Mouse (Mus musculus) heart, adult 2 months (tissue): ENCODE data around the gene Ctnna3. TPM values are rescaled to one million over a fixed set of nuclear protein-coding genes. Genes with fewer than 3 reads are reported as not detected.

Experiments used
- DNase-seq, 2 experiments: peaks; one replicate each; pipeline ENCODE4 v3.0.0; 2021
- H3K27ac ChIP-seq: fragments of 200-600 bp; 2 replicates; pipeline ENCODE4 v1.8.1; 2022
- H3K27me3 ChIP-seq: fragments of 200-500 bp; 2 replicates; pipeline ENCODE4 v1.6.1; 2012; ENCODE audit warnings: mild to moderate bottlenecking, low read length, inconsistent platforms, mixed read lengths; ENCODE audit not compliant: control insufficient read depth, insufficient read depth
- H3K36me3 ChIP-seq: fragments of 200-500 bp; 2 replicates; pipeline ENCODE4 v1.6.1; 2012; ENCODE audit warnings: low read length, inconsistent platforms; ENCODE audit not compliant: control insufficient read depth, insufficient read depth
- H3K4me1 ChIP-seq: fragments of 200-500 bp; 2 replicates; pipeline ENCODE4 v1.6.1; 2011; ENCODE audit warnings: low read length; ENCODE audit not compliant: control insufficient read depth, insufficient read depth
- H3K4me3 ChIP-seq: fragments of 200-600 bp; 2 replicates; pipeline ENCODE4 v1.8.1; 2022
- H3K79me2 ChIP-seq: fragments of 200-500 bp; replicated peaks from 2 replicates; pipeline ENCODE4 v1.6.1; 2012; ENCODE audit warnings: mild to moderate bottlenecking, inconsistent platforms, low read length, moderate library complexity, mixed read lengths; ENCODE audit not compliant: control insufficient read depth, insufficient read depth
- H3K9ac ChIP-seq: fragments of 200-500 bp; 2 replicates; pipeline ENCODE4 v1.6.1; 2012; ENCODE audit warnings: low read depth, mild to moderate bottlenecking, control low read depth, inconsistent platforms, low read length, mixed read lengths
- CTCF ChIP-seq: fragments of 200-600 bp; IDR thresholded peaks from 2 replicates; pipeline ENCODE4 v1.8.1; 2022; ENCODE audit warnings: antibody characterized with exemption, mild to moderate bottlenecking, moderate library complexity
- EP300 ChIP-seq: fragments of 200-500 bp; IDR thresholded peaks from 2 replicates; pipeline ENCODE4 v1.6.1; 2011; ENCODE audit warnings: low read depth, low read length, control low read depth; ENCODE audit not compliant: insufficient read depth
- POLR2A ChIP-seq: fragments of 200-500 bp; IDR thresholded peaks from 2 replicates; pipeline ENCODE4 v1.6.1; 2011; ENCODE audit warnings: mild to moderate bottlenecking, low read depth, low read length, control low read depth; ENCODE audit not compliant: insufficient read depth
- WGBS: fragments of 180-500 bp; shearing (Covaris S2); methylation state at CpG from one replicate; pipeline ENCODE4 v1.1.7; 2018; 5-methylcytosine and 5-hydroxymethylcytosine counted together
- intact Hi-C: fragments of 180-260 bp; cut with DNase I; formaldehyde crosslinking; loops from one replicate; pipeline ENCODE4 v1.15.1; 2025
- polyA plus RNA-seq: library from polyadenylated mRNA; depleted of rRNA; stranded (reverse); fragments of >200 nt; gene quantifications from 2 replicates; pipeline ENCODE4 v1.2.3, GENCODE M21; 2012
- total RNA-seq, 2 experiments: library from RNA; stranded (reverse); gene quantifications; 2 replicates each; pipeline ENCODE4 v1.2.3; 2021

Ctnna3 gene
- total and polyA plus RNA-seq, 3 experiments: 6.4 to 54.6 (median 46.9) TPM

- H3K9ac ChIP-seq: no peak overlapping the region
- intact Hi-C loops: no loop called here
- DNase-seq: no peak
These were observed 284.3 kb downstream of the Ctnna3 start for GRCm38 (mm10) chr10:63714151-63714550.

GRCm38 (mm10) chr10:63768871-63769270 is 339.0 kb downstream of the Ctnna3 start:
- WGBS: 82% methylated on average over 10 of the region's 10 CpGs
- no peaks in the 10 kb centered on the region for H3K79me2 ChIP-seq
- no peak overlapping the region for H3K9ac ChIP-seq
- H3K27ac ChIP-seq: no peak overlapping the region
- intact Hi-C loops: no loop called here
- no peak for DNase-seq
- H3K4me3 ChIP-seq: no peak overlapping the region
- H3K27me3 ChIP-seq: no peaks in the 10 kb centered on the region
- H3K36me3 ChIP-seq: peaks cover 2% of the 10 kb centered on the region; the same call in 1 of the 2 replicates
- H3K4me1 ChIP-seq: peaks cover 2% of the 10 kb centered on the region
- TF ChIP-seq EP300 (no peak), CTCF (no peak), POLR2A (no peak)

More at GRCm38 (mm10) chr10:63714151-63714550, 284.3 kb downstream of the Ctnna3 start:
- WGBS: 60% methylated on average over 4 of the region's 4 CpGs
- H3K36me3 ChIP-seq: no peaks in the 10 kb centered on the region
- no peak overlapping the region for H3K27ac ChIP-seq
- no peaks in the 10 kb centered on the region for H3K27me3 ChIP-seq
- H3K79me2 ChIP-seq: no peaks in the 10 kb centered on the region
- H3K4me1 ChIP-seq: no peaks in the 10 kb centered on the region; the same call in 1 of the 2 replicates
- TF ChIP-seq EP300: no peak
- no peak for TF ChIP-seq POLR2A
- no peak for TF ChIP-seq CTCF
- H3K4me3 ChIP-seq: no peak overlapping the region

GRCm38 (mm10) chr10:63771656-63772055 is 341.8 kb downstream of the Ctnna3 start:
- no peak overlapping the region for H3K27ac ChIP-seq
- no peak overlapping the region for H3K4me3 ChIP-seq
- 84% methylated on average over 7 of the region's 7 CpGs for WGBS
- no peak for DNase-seq
- no peaks in the 10 kb centered on the region for H3K27me3 ChIP-seq
- TF ChIP-seq POLR2A (no peak), EP300 (no peak), CTCF (no peak)
- intact Hi-C loops: no loop called here
- H3K36me3 ChIP-seq: peaks cover 2% of the 10 kb centered on the region; the same call in 1 of the 2 replicates
- peaks cover 2% of the 10 kb centered on the region for H3K4me1 ChIP-seq
- no peaks in the 10 kb centered on the region for H3K79me2 ChIP-seq
- H3K9ac ChIP-seq: no peak overlapping the region

GRCm38 (mm10) chr10:63772074-63772473 is 342.2 kb downstream of the Ctnna3 start:
- intact Hi-C loops: no loop called here
- H3K4me1 ChIP-seq: peaks cover 2% of the 10 kb centered on the region
- TF ChIP-seq POLR2A: no peak
- TF ChIP-seq CTCF: no peak
- TF ChIP-seq EP300: no peak
- no peak overlapping the region for H3K4me3 ChIP-seq
- no peak overlapping the region for H3K27ac ChIP-seq
- DNase-seq: no peak
- 97% methylated on average over 10 of the region's 10 CpGs for WGBS
- H3K79me2 ChIP-seq: no peaks in the 10 kb centered on the region
- H3K9ac ChIP-seq: no peak overlapping the region
- H3K27me3 ChIP-seq: no peaks in the 10 kb centered on the region
- peaks cover 2% of the 10 kb centered on the region; the same call in 1 of the 2 replicates for H3K36me3 ChIP-seq

GRCm38 (mm10) chr10:63781948-63782347 is 352.1 kb downstream of the Ctnna3 start:
- Histone ChIP-seq H3K79me2 (no peaks in the 10 kb centered on the region), H3K9ac (no peak overlapping the region), H3K27ac (no peak overlapping the region), H3K36me3 (no peaks in the 10 kb centered on the region), H3K4me3 (no peak overlapping the region), H3K27me3 (no peaks in the 10 kb centered on the region), H3K4me1 (no peaks in the 10 kb centered on the region; the same call in 1 of the 2 replicates)
- DNase-seq: no peak
- no peak for TF ChIP-seq EP300
- no peak for TF ChIP-seq CTCF
- no peak for TF ChIP-seq POLR2A
- intact Hi-C loops: no loop called here
- WGBS: 59% methylated on average over 6 of the region's 6 CpGs

GRCm38 (mm10) chr10:63784808-63785535 is 355.1 kb downstream of the Ctnna3 start:
- TF ChIP-seq CTCF (no peak), EP300 (no peak), POLR2A (no peak)
- Histone ChIP-seq H3K4me3 (no peak overlapping the region), H3K27ac (no peak overlapping the region; the same call in 1 of the 2 replicates), H3K27me3 (no peaks in the 10 kb centered on the region), H3K9ac (no peak overlapping the region), H3K79me2 (no peaks in the 10 kb centered on the region), H3K4me1 (no peaks in the 10 kb centered on the region; the same call in 1 of the 2 replicates), H3K36me3 (no peaks in the 10 kb centered on the region)
- intact Hi-C loops: no loop called here
- peak in 1 of 2 experiments; percentile 32 for DNase-seq
- 55% methylated on average over 20 of the region's 20 CpGs for WGBS
